Mouse (Mus musculus): ENCODE measurements at regions not wholly inside any gene's neighbourhood (a gene's known extent, or its start where the extent isn't known, plus 50 kb on each side); places are given as distances from the start of the nearest gene placed in this dataset.

DNA sequence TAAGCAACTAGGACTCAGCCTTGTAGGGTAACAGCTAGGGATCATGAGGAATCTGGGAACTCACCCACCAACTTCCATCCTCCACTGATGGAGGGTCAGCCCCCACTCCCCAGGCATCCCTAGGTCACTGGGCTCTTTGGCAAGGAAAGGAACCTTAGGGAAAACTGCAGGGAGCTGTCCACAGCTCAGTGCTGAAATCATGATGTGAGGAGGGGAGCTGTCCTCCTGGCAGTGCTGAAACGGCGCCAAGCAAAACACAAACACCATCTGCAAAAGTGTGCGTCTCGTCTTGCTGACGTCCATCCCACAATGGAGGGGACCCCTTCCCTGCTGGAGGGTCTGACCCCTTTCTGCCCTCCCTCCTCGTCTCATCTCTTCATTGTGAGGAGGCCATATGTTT lies 68.6 kb upstream of the Rph3a start:
- H3K36me3 ChIP-seq (ENCODE audit: control insufficient read depth, insufficient read depth, low read length) = no peaks in the 10 kb centered on the region
- no peaks in the 10 kb centered on the region for H3K27me3 ChIP-seq (replicated peaks; ENCODE audit: control insufficient read depth, insufficient read depth, low read length)
- H3K4me1 ChIP-seq (replicated peaks; ENCODE audit: control insufficient read depth, insufficient read depth, low read length) = no peaks in the 10 kb centered on the region
- no peak overlapping the region for H3K9ac ChIP-seq (ENCODE audit: low read length)
- ATAC-seq (replicated peaks; ENCODE audit: low FRiP score, low TSS enrichment, low read depth) (no peak), DNase-seq (ENCODE audit: low spot score) (peak; percentile 93)
- no peak overlapping the region for H3K4me3 ChIP-seq (ENCODE audit: low read depth, low read length)
- H3K9me3 ChIP-seq (ENCODE audit: control insufficient read depth, low read length) = no peaks in the 10 kb centered on the region
- no peak overlapping the region for H3K4me2 ChIP-seq (ENCODE audit: low read length)
- WGBS = 17% methylated on average over 6 of the region's 6 CpGs
- no peak overlapping the region for H3K27ac ChIP-seq (ENCODE audit: low read depth)

DNA sequence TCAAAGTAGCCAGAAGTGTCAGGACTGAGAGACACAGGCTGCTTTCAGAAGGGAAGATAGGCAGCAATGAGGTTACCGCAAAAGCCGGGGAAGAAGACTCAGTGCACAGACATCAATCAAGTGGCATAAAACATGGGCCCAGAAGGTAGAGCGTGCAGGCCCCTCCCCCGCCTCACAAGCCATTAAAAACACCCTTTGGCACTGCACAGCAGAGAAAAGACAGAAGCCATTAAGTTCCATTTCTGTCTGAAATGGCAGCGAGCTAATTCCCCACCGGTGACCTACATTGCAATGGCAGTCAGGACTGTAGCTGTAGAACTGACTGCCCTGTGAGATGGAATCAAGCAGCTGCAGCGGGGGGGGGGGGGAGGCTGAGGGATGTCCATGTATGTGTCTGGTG lies 66.8 kb upstream of the Rph3a start:
- no peak for DNase-seq (ENCODE audit: low spot score)
- no peak for ATAC-seq (replicated peaks; ENCODE audit: low FRiP score, low TSS enrichment, low read depth)
- WGBS = 81% methylated on average over 7 of the region's 7 CpGs

DNA sequence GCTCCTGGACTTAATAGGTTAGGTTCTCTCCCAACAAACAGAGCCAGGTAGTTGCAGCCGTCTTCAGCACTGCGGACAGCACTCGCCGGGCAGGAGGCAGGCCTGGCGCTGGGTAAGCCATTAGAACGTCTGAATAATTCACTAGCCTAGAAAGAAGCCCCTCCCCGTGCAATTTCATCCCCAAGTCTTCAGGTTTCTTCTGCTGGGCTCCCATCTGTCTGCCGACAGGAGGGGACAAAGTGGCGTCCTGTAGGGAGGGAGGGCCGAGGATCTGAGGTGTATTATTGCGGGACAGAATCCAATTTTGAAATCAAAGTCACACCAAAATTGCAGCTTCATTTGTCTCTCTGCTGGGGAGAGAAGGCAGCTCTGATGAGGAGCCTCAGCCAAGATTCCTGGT lies 58.9 kb upstream of the Rph3a start:
- peak; percentile 78 for DNase-seq (ENCODE audit: low spot score)
- Histone ChIP-seq H3K27ac (ENCODE audit: low read depth) (no peak overlapping the region), H3K27me3 (replicated peaks; ENCODE audit: control insufficient read depth, insufficient read depth, low read length) (no peaks in the 10 kb centered on the region), H3K4me1 (replicated peaks; ENCODE audit: control insufficient read depth, insufficient read depth, low read length) (no peaks in the 10 kb centered on the region), H3K9ac (ENCODE audit: low read length) (no peak overlapping the region), H3K9me3 (ENCODE audit: control insufficient read depth, low read length) (no peaks in the 10 kb centered on the region), H3K4me3 (ENCODE audit: low read depth, low read length) (no peak overlapping the region), H3K36me3 (ENCODE audit: control insufficient read depth, insufficient read depth, low read length) (no peaks in the 10 kb centered on the region), H3K4me2 (ENCODE audit: low read length) (no peak overlapping the region)
- 4% methylated on average over 11 of the region's 11 CpGs for WGBS
- no peak for ATAC-seq (replicated peaks; ENCODE audit: low FRiP score, low TSS enrichment, low read depth)

More for the DNA sequence above, 66.8 kb upstream of the Rph3a start:
- H3K4me3 ChIP-seq (ENCODE audit: low read depth, low read length) = no peak overlapping the region
- no peaks in the 10 kb centered on the region for H3K27me3 ChIP-seq (replicated peaks; ENCODE audit: control insufficient read depth, insufficient read depth, low read length)
- H3K9ac ChIP-seq (ENCODE audit: low read length) = no peak overlapping the region
- H3K36me3 ChIP-seq (ENCODE audit: control insufficient read depth, insufficient read depth, low read length) = no peaks in the 10 kb centered on the region
- no peak overlapping the region for H3K27ac ChIP-seq (ENCODE audit: low read depth)
- no peaks in the 10 kb centered on the region for H3K9me3 ChIP-seq (ENCODE audit: control insufficient read depth, low read length)
- H3K4me2 ChIP-seq (ENCODE audit: low read length) = no peak overlapping the region
- H3K4me1 ChIP-seq (replicated peaks; ENCODE audit: control insufficient read depth, insufficient read depth, low read length) = no peaks in the 10 kb centered on the region

DNA sequence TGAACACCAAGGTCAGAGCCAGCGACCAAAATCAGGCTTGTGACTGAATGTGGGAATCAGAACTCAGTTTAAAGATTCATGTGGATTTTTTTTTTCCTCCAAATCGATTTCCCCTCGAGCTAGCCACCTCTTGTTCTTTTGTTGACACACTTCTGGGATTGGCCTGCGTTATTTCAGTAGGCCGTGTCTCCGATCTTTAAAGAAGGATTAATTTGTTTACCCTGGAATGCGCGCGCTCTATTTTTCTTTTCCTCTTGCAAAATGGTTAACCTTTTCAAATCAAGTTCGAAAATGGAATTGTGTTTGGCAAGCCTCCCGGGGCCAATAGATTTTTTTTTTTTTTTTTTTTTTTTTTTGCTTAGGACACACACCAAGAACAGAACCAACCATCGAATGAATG lies 54.8 kb upstream of the Rph3a start:
- ATAC-seq (replicated peaks; ENCODE audit: low FRiP score, low TSS enrichment, low read depth) (no peak), DNase-seq (ENCODE audit: low spot score) (no peak)
- H3K9ac ChIP-seq (ENCODE audit: low read length) = no peak overlapping the region
- H3K4me3 ChIP-seq (ENCODE audit: low read depth, low read length) = no peak overlapping the region
- WGBS = 53% methylated on average over 12 of the region's 12 CpGs
- no peaks in the 10 kb centered on the region for H3K4me1 ChIP-seq (replicated peaks; ENCODE audit: control insufficient read depth, insufficient read depth, low read length)
- no peak overlapping the region for H3K27ac ChIP-seq (ENCODE audit: low read depth)
- no peaks in the 10 kb centered on the region for H3K9me3 ChIP-seq (ENCODE audit: control insufficient read depth, low read length)
- no peaks in the 10 kb centered on the region for H3K36me3 ChIP-seq (ENCODE audit: control insufficient read depth, insufficient read depth, low read length)
- no peak overlapping the region for H3K4me2 ChIP-seq (ENCODE audit: low read length)
- H3K27me3 ChIP-seq (replicated peaks; ENCODE audit: control insufficient read depth, insufficient read depth, low read length) = no peaks in the 10 kb centered on the region

DNA sequence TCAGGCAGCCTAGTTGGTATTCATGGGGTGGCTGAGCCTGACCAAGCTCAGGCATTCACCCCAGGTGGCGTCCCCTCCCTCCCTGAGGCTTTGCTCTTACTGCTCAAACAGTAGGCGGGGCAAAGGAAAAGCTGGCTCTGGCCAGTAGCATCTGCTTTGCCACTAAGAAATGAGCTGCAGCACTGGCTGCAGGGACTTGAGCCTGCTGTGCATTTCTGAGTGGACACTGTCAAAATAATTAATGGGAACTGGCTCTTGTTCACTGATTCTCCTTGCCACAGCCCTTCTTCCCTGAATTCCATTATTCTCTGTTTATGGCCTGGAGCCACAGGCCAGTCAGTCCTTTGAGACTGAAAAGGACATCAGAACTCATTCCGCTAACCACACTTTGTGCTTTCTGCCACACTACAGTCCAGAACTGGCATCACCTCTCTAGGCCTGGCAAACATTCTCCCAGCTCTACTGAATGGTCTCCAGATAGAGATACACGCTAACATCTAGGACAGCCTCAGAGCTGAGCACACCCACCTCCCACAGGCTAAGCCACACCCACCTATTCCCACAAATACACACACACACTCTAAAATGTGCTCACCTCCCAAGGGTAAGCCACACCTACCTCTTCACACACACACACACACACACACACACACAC lies 53.2 kb upstream of the Rph3a start:
- Histone ChIP-seq H3K9me3 (ENCODE audit: control insufficient read depth, low read length) (no peaks in the 10 kb centered on the region), H3K27me3 (replicated peaks; ENCODE audit: control insufficient read depth, insufficient read depth, low read length) (no peaks in the 10 kb centered on the region), H3K4me3 (ENCODE audit: low read depth, low read length) (no peak overlapping the region), H3K4me2 (ENCODE audit: low read length) (no peak overlapping the region), H3K36me3 (ENCODE audit: control insufficient read depth, insufficient read depth, low read length) (no peaks in the 10 kb centered on the region), H3K4me1 (replicated peaks; ENCODE audit: control insufficient read depth, insufficient read depth, low read length) (no peaks in the 10 kb centered on the region), H3K9ac (ENCODE audit: low read length) (no peak overlapping the region), H3K27ac (ENCODE audit: low read depth) (no peak overlapping the region)
- DNase-seq (ENCODE audit: low spot score) (no peak), ATAC-seq (replicated peaks; ENCODE audit: low FRiP score, low TSS enrichment, low read depth) (no peak)
- 42% methylated on average over 4 of the region's 4 CpGs for WGBS

DNA sequence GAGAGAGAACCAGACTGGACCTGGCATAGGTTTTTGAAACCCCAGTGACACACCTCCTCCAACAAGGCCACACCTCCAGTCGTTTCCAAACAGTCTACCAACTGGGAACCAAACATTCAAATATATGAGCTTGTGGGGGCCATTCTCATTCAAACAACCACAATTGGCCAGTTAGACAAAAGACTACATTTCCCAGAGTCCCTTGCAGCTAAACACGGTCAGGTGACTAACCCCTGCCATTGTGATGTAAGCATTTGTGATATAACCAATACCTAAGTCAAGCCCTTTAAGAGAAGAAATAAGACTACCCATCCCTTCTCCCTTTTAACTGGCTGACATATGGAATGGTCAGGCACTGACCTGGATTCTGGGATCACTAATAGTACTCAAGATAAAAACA lies 51.8 kb upstream of the Rph3a start:
- no peaks in the 10 kb centered on the region for H3K27me3 ChIP-seq (replicated peaks; ENCODE audit: control insufficient read depth, insufficient read depth, low read length)
- H3K36me3 ChIP-seq (ENCODE audit: control insufficient read depth, insufficient read depth, low read length) = no peaks in the 10 kb centered on the region
- ATAC-seq (replicated peaks; ENCODE audit: low FRiP score, low TSS enrichment, low read depth) = no peak

More for the DNA sequence above, 51.8 kb upstream of the Rph3a start:
- no peaks in the 10 kb centered on the region for H3K4me1 ChIP-seq (replicated peaks; ENCODE audit: control insufficient read depth, insufficient read depth, low read length)
- WGBS = 65% methylated on average over 2 of the region's 2 CpGs
- no peak overlapping the region for H3K9ac ChIP-seq (ENCODE audit: low read length)
- no peaks in the 10 kb centered on the region for H3K9me3 ChIP-seq (ENCODE audit: control insufficient read depth, low read length)
- no peak overlapping the region for H3K4me2 ChIP-seq (ENCODE audit: low read length)
- no peak overlapping the region for H3K27ac ChIP-seq (ENCODE audit: low read depth)
- H3K4me3 ChIP-seq (ENCODE audit: low read depth, low read length) = no peak overlapping the region
- no peak for DNase-seq (ENCODE audit: low spot score)

All from intestine, embryonic 14.5 days (tissue).